Mouse (Mus musculus) embryonic facial prominence, embryonic 13.5 days (tissue): ENCODE data around the gene Gins2. TPM values are rescaled to one million over a fixed set of nuclear protein-coding genes. Genes with fewer than 3 reads are reported as not detected.

Experiments
- ATAC-seq: fragments of 200-750 bp; cut with Nextera tagmentation; 2 replicates; pipeline ENCODE4 v1.8.0; 2017; ENCODE audit warnings: low read depth; ENCODE audit not compliant: insufficient number of reproducible peaks, insufficient read depth, low FRiP score, low TSS enrichment
- H3K27ac ChIP-seq: fragments of 300-500 bp; sonication (generic); 2 replicates; pipeline ENCODE4 v1.5.1; 2015; ENCODE audit warnings: moderate library complexity, mild to moderate bottlenecking, inconsistent platforms
- H3K27me3 ChIP-seq: fragments of 300-500 bp; sonication (generic); 2 replicates; pipeline ENCODE4 v1.6.1; 2015; ENCODE audit warnings: mild to moderate bottlenecking, inconsistent platforms
- H3K36me3 ChIP-seq: fragments of 300-500 bp; sonication (generic); 2 replicates; pipeline ENCODE4 v1.6.1; 2015; ENCODE audit warnings: mild to moderate bottlenecking, inconsistent platforms
- H3K4me1 ChIP-seq: fragments of 300-500 bp; sonication (generic); 2 replicates; pipeline ENCODE4 v1.6.1; 2015; ENCODE audit warnings: inconsistent platforms
- H3K4me2 ChIP-seq: fragments of 300-500 bp; sonication (generic); 2 replicates; pipeline ENCODE4 v1.6.1; 2015; ENCODE audit warnings: moderate library complexity, mild to moderate bottlenecking, inconsistent platforms
- H3K4me3 ChIP-seq: fragments of 300-500 bp; sonication (generic); 2 replicates; pipeline ENCODE4 v1.5.1; 2015; ENCODE audit warnings: mild to moderate bottlenecking, inconsistent platforms
- H3K9ac ChIP-seq: fragments of 300-500 bp; sonication (generic); 2 replicates; pipeline ENCODE4 v1.6.1; 2015; ENCODE audit warnings: mild to moderate bottlenecking, inconsistent platforms
- H3K9me3 ChIP-seq: fragments of 300-500 bp; sonication (generic); 2 replicates; pipeline ENCODE4 v1.6.1; 2016; ENCODE audit warnings: inconsistent platforms
- WGBS: fragments of 180-500 bp; shearing (Covaris S2); methylation state at CpG from one replicate; pipeline ENCODE4 v1.1.7; 2015; ENCODE audit warnings: mixed read lengths; 5-methylcytosine and 5-hydroxymethylcytosine counted together
- polyA plus RNA-seq: library from polyadenylated mRNA; unstranded; fragments of >200 nt; fragmentation: Nextera tagmentation; extraction: Ambion mirVana; gene quantifications from 2 replicates; pipeline ENCODE4 v1.2.1, GENCODE M21; 2015

The Gins2 gene
- polyA plus RNA-seq, 1 experiment from 2014 or later, result 111 TPM

- Histone ChIP-seq H3K27ac (no peak overlapping the region), H3K4me1 (peaks cover 25% of the 10 kb centered on the region), H3K4me2 (no peak overlapping the region), H3K27me3 (no peaks in the 10 kb centered on the region), H3K36me3 (peaks cover 96% of the 10 kb centered on the region), H3K9ac (0 out of 2 replicates have a peak overlapping the region, but pooled peaks have one; percentile 6), H3K9me3 (no peaks in the 10 kb centered on the region), H3K4me3 (no peak overlapping the region)
- 60% methylated on average over 11 of the region's 11 CpGs for WGBS
- ATAC-seq, result no peak
These were observed 15.2 kb downstream of the Gins2 start for GRCm38 (mm10) chr8:120573866-120574265.

DNA sequence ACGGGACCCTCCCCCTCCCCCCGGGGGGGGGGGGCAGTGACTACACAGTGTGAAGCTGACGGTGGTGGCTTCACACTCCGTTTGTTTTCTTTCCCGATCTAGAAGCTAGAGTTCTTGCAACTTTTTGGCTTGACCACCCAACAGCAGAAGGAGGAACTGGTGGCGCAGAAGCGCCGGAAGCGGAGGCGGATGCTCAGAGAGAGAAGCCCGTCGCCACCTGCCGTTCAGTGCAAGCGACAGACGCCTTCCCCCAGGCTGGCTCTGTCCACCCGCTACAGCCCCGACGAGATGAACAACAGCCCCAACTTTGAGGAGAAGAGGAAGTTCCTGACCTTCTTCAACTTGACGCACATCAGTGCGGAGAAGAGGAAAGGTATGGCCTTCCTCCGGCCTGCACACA, 16.6 kb downstream of the Gins2 start:
- no peak for ATAC-seq
- 84% methylated on average over 21 of the region's 21 CpGs for WGBS
- Histone ChIP-seq H3K9me3 (no peaks in the 10 kb centered on the region), H3K4me2 (no peak overlapping the region), H3K27me3 (no peaks in the 10 kb centered on the region), H3K9ac (no peak overlapping the region), H3K4me1 (peaks cover 25% of the 10 kb centered on the region), H3K27ac (no peak overlapping the region), H3K36me3 (peaks cover 96% of the 10 kb centered on the region), H3K4me3 (no peak overlapping the region)

GRCm38 (mm10) chr8:120571561-120571960, 17.5 kb downstream of the Gins2 start:
- peaks cover 29% of the 10 kb centered on the region for H3K4me1 ChIP-seq
- 81% methylated on average over 8 of the region's 8 CpGs for whole genome bisulfite sequencing

GRCm38 (mm10) chr8:120569939-120570715, 19.0 kb downstream of the Gins2 start:
- H3K9me3 ChIP-seq, result no peaks in the 10 kb centered on the region
- no peak for ATAC-seq
- H3K27me3 ChIP-seq, result no peaks in the 10 kb centered on the region
- no peak overlapping the region for H3K4me3 ChIP-seq
- WGBS, result 55% methylated on average over 13 of the region's 13 CpGs
- H3K36me3 ChIP-seq, result peaks cover 91% of the 10 kb centered on the region
- H3K4me1 ChIP-seq, result peaks cover 29% of the 10 kb centered on the region
- no peak overlapping the region for H3K27ac ChIP-seq
- H3K4me2 ChIP-seq, result no peak overlapping the region
- H3K9ac ChIP-seq, result no peak overlapping the region

More at GRCm38 (mm10) chr8:120571561-120571960, 17.5 kb downstream of the Gins2 start:
- no peaks in the 10 kb centered on the region for H3K9me3 ChIP-seq
- no peaks in the 10 kb centered on the region for H3K27me3 ChIP-seq
- H3K4me2 ChIP-seq, result no peak overlapping the region
- no peak overlapping the region for H3K27ac ChIP-seq
- ATAC-seq, result no peak
- H3K36me3 ChIP-seq, result peaks cover 96% of the 10 kb centered on the region
- H3K9ac ChIP-seq, result no peak overlapping the region
- H3K4me3 ChIP-seq, result no peak overlapping the region

DNA sequence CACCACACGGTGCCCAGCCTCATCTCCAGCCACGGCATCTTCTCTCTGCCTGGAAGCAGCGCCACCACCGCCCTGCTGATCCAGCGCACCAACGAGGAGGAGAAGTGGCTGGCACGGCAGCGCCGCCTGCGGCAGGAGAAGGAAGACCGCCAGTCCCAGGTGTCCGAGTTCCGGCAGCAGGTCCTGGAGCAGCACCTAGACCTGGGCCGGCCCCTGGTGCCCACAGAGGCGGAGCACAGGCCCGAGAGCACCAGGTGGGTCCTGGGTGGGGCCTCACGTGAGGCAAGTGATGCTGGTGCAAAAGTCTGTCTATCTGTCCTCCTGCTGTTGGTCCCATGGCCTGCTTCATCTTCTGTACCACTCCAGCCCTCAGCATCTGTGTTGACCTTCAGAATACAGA, 20.0 kb downstream of the Gins2 start:
- H3K4me1 ChIP-seq, result peaks cover 32% of the 10 kb centered on the region
- H3K27me3 ChIP-seq, result no peaks in the 10 kb centered on the region
- H3K27ac ChIP-seq, result no peak overlapping the region
- peaks cover 84% of the 10 kb centered on the region for H3K36me3 ChIP-seq
- H3K4me2 ChIP-seq, result no peak overlapping the region
- no peak for ATAC-seq
- 96% methylated on average over 17 of the region's 17 CpGs for WGBS
- no peaks in the 10 kb centered on the region for H3K9me3 ChIP-seq
- no peak overlapping the region for H3K9ac ChIP-seq
- no peak overlapping the region for H3K4me3 ChIP-seq

DNA sequence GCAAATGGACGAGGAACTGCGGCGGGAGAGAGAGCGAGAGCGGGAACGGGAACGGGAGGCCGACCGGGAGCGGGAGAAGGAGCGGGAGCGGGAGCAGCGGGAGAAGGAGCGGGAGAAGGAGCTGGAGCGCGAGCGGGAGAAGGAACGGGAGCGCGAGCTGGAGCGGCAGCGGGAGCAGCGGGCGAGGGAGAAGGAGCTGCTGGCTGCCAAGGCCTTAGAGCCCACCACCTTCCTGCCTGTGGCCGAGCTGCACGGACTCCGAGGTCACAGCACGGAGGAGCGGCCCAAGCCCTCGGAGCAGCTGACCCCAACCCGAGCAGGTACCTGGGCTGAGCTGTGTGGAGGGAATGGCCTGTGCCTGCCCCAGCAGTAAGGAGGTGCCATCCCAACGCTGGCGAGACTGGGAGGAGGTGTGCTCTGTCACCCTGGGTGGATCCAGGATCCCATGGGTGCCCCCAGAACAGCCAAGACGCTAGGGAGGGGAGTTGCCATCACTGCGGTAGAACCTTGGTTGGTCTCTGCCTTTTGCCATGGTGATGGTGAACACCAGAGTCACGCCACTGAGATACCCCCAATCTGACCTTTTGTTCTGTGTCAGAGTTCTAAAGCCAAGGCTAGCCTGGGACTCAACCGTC, 20.8 kb downstream of the Gins2 start:
- 95% methylated on average over 37 of the region's 37 CpGs for WGBS
- Histone ChIP-seq H3K27ac (no peak overlapping the region), H3K4me2 (no peak overlapping the region), H3K27me3 (no peaks in the 10 kb centered on the region), H3K36me3 (peaks cover 75% of the 10 kb centered on the region), H3K9ac (no peak overlapping the region), H3K4me3 (no peak overlapping the region), H3K9me3 (no peaks in the 10 kb centered on the region), H3K4me1 (peaks cover 37% of the 10 kb centered on the region)
- ATAC-seq, result no peak

DNA sequence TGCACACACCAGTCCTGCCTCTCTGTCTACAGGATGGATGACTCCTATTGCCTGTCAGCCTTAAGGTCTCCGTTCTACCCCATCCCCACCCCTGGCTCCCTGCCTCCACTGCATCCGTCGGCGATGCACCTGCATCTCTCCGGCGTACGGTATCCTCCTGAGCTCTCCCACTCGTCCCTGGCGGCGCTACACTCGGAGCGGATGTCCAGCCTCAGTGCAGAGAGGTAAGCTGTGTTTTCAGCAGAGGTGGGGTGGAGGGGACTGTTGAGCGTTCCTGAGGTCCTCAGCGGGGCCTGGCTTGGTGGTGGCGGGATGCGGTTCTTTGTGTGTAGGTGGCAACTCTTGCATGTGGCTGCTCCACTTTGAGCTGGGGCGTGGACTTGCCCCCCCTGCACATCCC, 21.4 kb downstream of the Gins2 start:
- Histone ChIP-seq H3K27me3 (no peaks in the 10 kb centered on the region), H3K9me3 (no peaks in the 10 kb centered on the region), H3K27ac (no peak overlapping the region), H3K36me3 (peaks cover 70% of the 10 kb centered on the region), H3K4me2 (no peak overlapping the region), H3K4me1 (peaks cover 42% of the 10 kb centered on the region), H3K9ac (no peak overlapping the region), H3K4me3 (no peak overlapping the region)
- no peak for ATAC-seq
- 95% methylated on average over 17 of the region's 17 CpGs for WGBS

GRCm38 (mm10) chr8:120566681-120567080, 22.4 kb downstream of the Gins2 start:
- H3K36me3 ChIP-seq, result peaks cover 63% of the 10 kb centered on the region

GRCm38 (mm10) chr8:120565151-120565711, 23.9 kb downstream of the Gins2 start:
- peak overlapping the region; percentile 51 for H3K27ac ChIP-seq
- 10% methylated on average over 7 of the region's 7 CpGs for WGBS
- no peak overlapping the region for H3K4me3 ChIP-seq
- no peaks in the 10 kb centered on the region for H3K9me3 ChIP-seq
- no peaks in the 10 kb centered on the region for H3K27me3 ChIP-seq
- 0 out of 2 replicates have a peak overlapping the region, but pooled peaks have one; percentile 8 for H3K9ac ChIP-seq
- no peak for ATAC-seq
- no peak overlapping the region for H3K4me2 ChIP-seq
- peaks cover 50% of the 10 kb centered on the region for H3K36me3 ChIP-seq
- H3K4me1 ChIP-seq, result peaks cover 67% of the 10 kb centered on the region

More at GRCm38 (mm10) chr8:120566681-120567080, 22.4 kb downstream of the Gins2 start:
- H3K27ac ChIP-seq, result no peak overlapping the region
- peaks cover 53% of the 10 kb centered on the region for H3K4me1 ChIP-seq
- H3K9me3 ChIP-seq, result no peaks in the 10 kb centered on the region
- no peak for ATAC-seq
- H3K4me3 ChIP-seq, result no peak overlapping the region
- H3K9ac ChIP-seq, result no peak overlapping the region
- no peak overlapping the region for H3K4me2 ChIP-seq
- no peaks in the 10 kb centered on the region for H3K27me3 ChIP-seq
- 70% methylated on average over 8 of the region's 8 CpGs for WGBS

GRCm38 (mm10) chr8:120563851-120564837, 25.0 kb downstream of the Gins2 start:
- 10% methylated on average over 20 of the region's 20 CpGs for WGBS
- Histone ChIP-seq H3K27me3 (no peaks in the 10 kb centered on the region), H3K4me3 (no peak overlapping the region), H3K4me2 (peak overlapping the region; percentile 37), H3K4me1 (peaks cover 78% of the 10 kb centered on the region), H3K27ac (peak overlapping the region; percentile 86), H3K9me3 (no peaks in the 10 kb centered on the region), H3K36me3 (peaks cover 42% of the 10 kb centered on the region), H3K9ac (peak overlapping the region; percentile 49; the same call in 1 of the 2 replicates)
- ATAC-seq, result no peak

- 3% methylated on average over 8 of the region's 8 CpGs for WGBS
- no peaks in the 10 kb centered on the region for H3K27me3 ChIP-seq
- peaks cover 40% of the 10 kb centered on the region for H3K36me3 ChIP-seq
- H3K4me3 ChIP-seq, result no peak overlapping the region
- peak overlapping the region; percentile 37 for H3K4me2 ChIP-seq
- ATAC-seq, result peak; percentile 10; the same call in 1 of the 2 replicates
- peaks cover 86% of the 10 kb centered on the region for H3K4me1 ChIP-seq
- H3K27ac ChIP-seq, result peak overlapping the region; percentile 86
- no peaks in the 10 kb centered on the region for H3K9me3 ChIP-seq
- H3K9ac ChIP-seq, result peak overlapping the region; percentile 36; the same call in 1 of the 2 replicates
These were observed 25.8 kb downstream of the Gins2 start for GRCm38 (mm10) chr8:120563348-120563724.
